Mouse (Mus musculus) heart, embryonic 11.5 days (tissue): ENCODE data around the gene Wbp4. TPM values are rescaled to one million over a fixed set of nuclear protein-coding genes. Genes with fewer than 3 reads are reported as not detected.
"Not testable (repeated sequence)": the region's sequence is repeated elsewhere in the genome, so short reads cannot be mapped to it uniquely, and the experiment has no call there.

Experiments
- ATAC-seq: fragments of 200-750 bp; cut with Nextera tagmentation; replicated peaks from 2 replicates; pipeline ENCODE4 v1.8.0; 2017; ENCODE audit warnings: moderate library complexity; ENCODE audit not compliant: insufficient number of reproducible peaks, low FRiP score, low TSS enrichment
- H3K27ac ChIP-seq: fragments of 300-500 bp; sonication (generic); 2 replicates; pipeline ENCODE4 v1.5.1; 2014; ENCODE audit warnings: mild to moderate bottlenecking, low read depth, low read length
- H3K27me3 ChIP-seq: fragments of 300-500 bp; sonication (generic); 2 replicates; pipeline ENCODE4 v1.6.1; 2014; ENCODE audit warnings: mild to moderate bottlenecking, low read length, mixed read lengths; ENCODE audit not compliant: control insufficient read depth, insufficient read depth
- H3K36me3 ChIP-seq: fragments of 300-500 bp; sonication (generic); 2 replicates; pipeline ENCODE4 v1.6.1; 2014; ENCODE audit warnings: mild to moderate bottlenecking, low read length, moderate library complexity, mixed read lengths; ENCODE audit not compliant: control insufficient read depth, insufficient read depth
- H3K4me1 ChIP-seq: fragments of 300-500 bp; sonication (generic); 2 replicates; pipeline ENCODE4 v1.6.1; 2014; ENCODE audit warnings: low read length; ENCODE audit not compliant: control insufficient read depth, insufficient read depth
- H3K4me2 ChIP-seq: fragments of 300-500 bp; sonication (generic); 2 replicates; pipeline ENCODE4 v1.6.1; 2014; ENCODE audit warnings: mild to moderate bottlenecking, moderate library complexity
- H3K4me3 ChIP-seq: fragments of 300-500 bp; sonication (generic); 2 replicates; pipeline ENCODE4 v1.5.1; 2014; ENCODE audit warnings: low read depth, low read length
- H3K9ac ChIP-seq: fragments of 300-500 bp; sonication (generic); 2 replicates; pipeline ENCODE4 v1.6.1; 2014; ENCODE audit warnings: mild to moderate bottlenecking, low read depth, low read length, moderate library complexity
- H3K9me3 ChIP-seq: fragments of 300-500 bp; sonication (generic); replicated peaks from 2 replicates; pipeline ENCODE4 v1.6.1; 2016; ENCODE audit warnings: low read length; ENCODE audit not compliant: control insufficient read depth
- WGBS: fragments of 180-500 bp; shearing (Covaris S2); extraction: QIAGEN DNeasy Blood & Tissue Kit; methylation state at CpG from one replicate; pipeline ENCODE4 v1.1.7; 2014; ENCODE audit not compliant: insufficient replicate concordance; 5-methylcytosine and 5-hydroxymethylcytosine counted together
- polyA plus RNA-seq: library from polyadenylated mRNA; unstranded; fragments of >200 nt; fragmentation: Nextera tagmentation; extraction: Ambion mirVana; gene quantifications from 2 replicates; pipeline ENCODE4 v1.2.1, GENCODE M21; 2014

The Wbp4 gene
- polyA plus RNA-seq, 1 experiment from 2014 or later = 38.2 TPM

DNA sequence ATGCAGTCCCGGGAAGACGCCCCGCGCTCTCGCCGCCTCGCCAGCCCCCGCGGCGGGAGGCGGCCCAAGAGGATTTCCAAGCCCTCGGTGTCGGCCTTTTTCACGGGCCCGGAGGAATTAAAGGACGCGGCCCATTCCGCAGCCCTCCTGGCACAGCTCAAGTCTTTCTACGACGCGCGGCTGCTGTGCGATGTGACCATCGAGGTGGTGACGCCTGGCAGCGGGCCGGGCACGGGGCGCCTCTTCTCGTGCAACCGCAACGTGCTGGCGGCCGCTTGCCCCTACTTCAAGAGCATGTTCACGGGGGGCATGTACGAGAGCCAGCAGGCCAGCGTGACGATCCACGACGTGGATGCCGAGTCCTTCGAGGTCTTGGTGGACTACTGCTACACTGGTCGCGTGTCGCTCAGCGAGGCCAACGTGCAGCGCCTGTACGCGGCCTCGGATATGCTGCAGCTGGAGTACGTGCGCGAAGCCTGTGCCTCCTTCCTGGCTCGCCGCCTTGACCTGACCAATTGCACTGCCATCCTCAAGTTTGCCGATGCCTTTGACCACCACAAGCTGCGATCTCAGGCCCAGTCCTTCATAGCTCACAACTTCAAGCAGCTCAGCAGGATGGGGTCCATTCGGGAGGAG lies 54.5 kb downstream of the Wbp4 start:
- Histone ChIP-seq H3K27ac (peak overlapping the region; percentile 90), H3K9ac (peak overlapping the region; percentile 63; the same call in 1 of the 2 replicates), H3K4me2 (peak overlapping the region; percentile 58), H3K4me3 (peak overlapping the region; percentile 46)
- not testable (repeated sequence) for H3K9me3 ChIP-seq, H3K27me3 ChIP-seq, H3K36me3 ChIP-seq, H3K4me1 ChIP-seq
- peak; percentile 39 for ATAC-seq
- WGBS = 56% methylated on average over 3 of the region's 59 CpGs

DNA sequence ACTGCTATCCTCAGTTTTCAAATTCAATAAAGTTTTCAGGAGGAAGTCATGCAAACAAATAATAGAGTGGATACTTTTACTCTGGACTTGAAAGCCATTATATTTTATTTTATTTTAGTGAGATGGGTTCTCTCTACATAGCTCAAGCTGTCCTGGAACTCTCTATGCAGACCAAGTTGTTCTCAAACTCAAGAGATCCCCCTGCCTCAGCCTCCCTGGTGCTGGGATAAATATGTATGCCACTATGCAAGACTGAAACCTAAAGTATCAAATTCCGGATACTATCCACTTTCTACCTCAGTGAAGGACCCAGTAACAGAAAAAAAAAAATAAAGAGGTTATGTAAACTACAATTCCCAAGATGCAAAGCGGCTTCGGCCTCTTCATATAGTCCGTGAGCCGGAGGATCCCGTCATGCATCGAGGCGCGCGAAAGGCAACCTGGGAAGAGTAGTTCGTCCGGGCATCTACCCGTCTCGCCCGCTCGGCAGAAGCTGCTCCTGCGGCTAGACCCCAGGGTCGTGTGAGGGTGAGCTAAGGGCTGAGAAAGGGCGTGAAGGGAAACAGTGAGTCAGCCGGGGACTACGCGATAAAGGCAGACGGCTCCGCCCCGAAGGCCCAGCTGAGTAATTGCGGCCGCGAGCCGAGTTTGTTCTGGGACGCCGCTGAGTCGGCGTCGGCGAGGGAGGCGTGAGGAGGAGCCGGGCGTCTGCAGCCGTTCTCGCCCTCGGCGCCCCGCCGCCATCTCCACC lies 55.2 kb downstream of the Wbp4 start, which contains the start of gene Kbtbd7:
Kbtbd7 (plus strand) TSS at position 533 of the 751 bp plus-strand sequence.
- WGBS = under 1% methylated on average over 38 of the region's 44 CpGs
- ATAC-seq = peak; percentile 98
- H3K4me2 ChIP-seq = peak within 1 kb of the TSS; percentile 58

DNA sequence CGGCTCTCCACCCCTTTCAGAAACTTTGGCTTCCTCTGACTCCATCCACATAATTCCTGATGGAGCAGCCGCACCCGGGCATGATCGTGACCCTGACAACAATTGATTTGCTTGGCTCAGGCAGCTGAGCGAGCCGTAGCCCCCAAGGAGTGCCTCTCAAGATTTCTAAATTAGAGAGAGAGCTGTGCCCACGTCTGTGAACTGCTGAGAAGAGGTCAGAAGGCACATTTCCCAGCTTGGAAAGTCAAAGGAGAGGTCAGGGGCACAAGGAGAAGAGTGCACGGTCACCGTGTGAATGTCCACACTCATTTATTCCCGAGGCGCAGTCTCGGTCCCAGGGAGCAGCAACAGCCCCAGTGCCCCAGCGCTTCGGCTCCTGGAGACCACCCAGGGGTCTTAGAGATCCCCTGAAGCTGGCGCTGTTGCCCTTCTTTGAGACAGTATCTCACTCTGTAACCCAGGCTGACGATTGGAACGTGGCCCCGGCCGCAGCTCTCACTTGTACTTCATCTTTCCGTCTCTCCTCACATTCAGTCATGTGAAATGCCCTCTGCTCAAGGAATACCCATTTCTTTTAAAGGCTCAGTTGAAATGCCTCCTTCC lies 61.1 kb downstream of the Wbp4 start:
- no peaks in the 10 kb centered on the region for H3K36me3 ChIP-seq
- no peaks in the 10 kb centered on the region for H3K27me3 ChIP-seq
- no peak overlapping the region for H3K4me3 ChIP-seq
- H3K4me1 ChIP-seq = no peaks in the 10 kb centered on the region
- ATAC-seq = no peak
- H3K27ac ChIP-seq = no peak overlapping the region
- H3K9me3 ChIP-seq = no peaks in the 10 kb centered on the region
- WGBS = 67% methylated on average over 20 of the region's 20 CpGs
- no peak overlapping the region for H3K4me2 ChIP-seq
- H3K9ac ChIP-seq = no peak overlapping the region

More for the DNA sequence above, 55.2 kb downstream of the Wbp4 start, which contains the start of gene Kbtbd7:
- H3K4me1 ChIP-seq = no peaks in the 10 kb centered on the region
- H3K36me3 ChIP-seq = no peaks in the 10 kb centered on the region
- no peaks in the 10 kb centered on the region for H3K27me3 ChIP-seq
- peak within 1 kb of the TSS; percentile 46 for H3K4me3 ChIP-seq
- peak within 1 kb of the TSS; percentile 63; the same call in 1 of the 2 replicates for H3K9ac ChIP-seq
- H3K9me3 ChIP-seq = no peaks in the 10 kb centered on the region
- H3K27ac ChIP-seq = peak within 1 kb of the TSS; percentile 90

DNA sequence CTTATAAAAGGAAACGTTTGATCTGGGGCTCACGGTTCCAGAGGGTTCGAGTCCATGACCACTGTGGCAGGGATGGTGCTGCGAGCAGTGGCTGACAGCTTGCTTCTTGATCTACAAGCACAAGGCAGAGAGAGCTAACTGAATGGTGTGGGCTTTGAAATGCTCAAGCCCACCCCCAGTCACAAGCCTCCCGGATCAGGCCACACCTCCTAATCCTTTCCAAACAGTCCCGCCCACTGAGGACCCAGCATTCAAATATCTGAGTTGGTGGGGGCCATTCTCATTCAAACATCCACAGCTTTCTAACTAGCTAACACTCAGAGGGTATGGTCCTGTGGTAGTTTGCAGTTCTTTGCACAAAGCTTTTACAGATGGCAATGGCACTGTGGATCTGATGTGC lies 68.2 kb downstream of the Wbp4 start:
- Histone ChIP-seq H3K4me2 (no peak overlapping the region), H3K27ac (no peak overlapping the region), H3K9ac (no peak overlapping the region), H3K4me1 (no peaks in the 10 kb centered on the region), H3K9me3 (no peaks in the 10 kb centered on the region), H3K27me3 (no peaks in the 10 kb centered on the region), H3K4me3 (no peak overlapping the region), H3K36me3 (peaks cover 4% of the 10 kb centered on the region; the same call in 1 of the 2 replicates)
- no peak for ATAC-seq
- whole genome bisulfite sequencing = 82% methylated on average over 6 of the region's 6 CpGs

DNA sequence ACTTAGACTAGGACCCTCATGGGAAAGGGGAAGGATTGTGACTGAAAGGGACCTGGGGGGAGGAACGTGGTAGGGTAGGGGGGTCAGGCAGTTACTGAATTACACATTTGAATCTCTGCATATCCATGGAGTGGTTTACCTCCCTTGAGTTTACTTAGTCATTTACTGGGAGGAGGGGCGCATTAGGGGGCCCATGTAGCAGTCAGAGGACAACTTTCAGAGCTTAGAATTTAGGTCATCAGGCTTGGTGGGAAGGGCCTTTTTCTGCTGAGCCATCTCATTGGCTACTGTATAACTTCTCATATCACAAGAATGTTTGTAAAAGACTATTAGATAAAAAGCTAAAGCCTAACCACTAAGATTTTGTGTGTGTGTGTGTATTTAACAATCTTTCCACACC lies 70.7 kb downstream of the Wbp4 start:
- 64% methylated on average over 2 of the region's 2 CpGs for WGBS
- H3K4me1 ChIP-seq = no peaks in the 10 kb centered on the region
- H3K36me3 ChIP-seq = peaks cover 4% of the 10 kb centered on the region; the same call in 1 of the 2 replicates
- H3K4me3 ChIP-seq = no peak overlapping the region
- no peaks in the 10 kb centered on the region for H3K27me3 ChIP-seq
- no peak overlapping the region for H3K9ac ChIP-seq
- H3K4me2 ChIP-seq = no peak overlapping the region
- no peaks in the 10 kb centered on the region for H3K9me3 ChIP-seq
- no peak overlapping the region for H3K27ac ChIP-seq
- no peak for ATAC-seq

Other genes starting within 250 kb of the Wbp4 start
- not detected in 2 replicates for gene Zfp957, start 234.2 kb downstream of the Wbp4 start, polyA plus RNA-seq
- gene Rgcc, start 179.9 kb downstream of the Wbp4 start, polyA plus RNA-seq = 17.5 and 26.3 TPM in 2 replicates
- gene Naa16, start 90.7 kb downstream of the Wbp4 start, polyA plus RNA-seq = 22.7 and 27.8 TPM in 2 replicates
- 9.7 and 13.2 TPM in 2 replicates for gene Mtrf1, start 83.7 kb downstream of the Wbp4 start, polyA plus RNA-seq
- 9.1 and 11.1 TPM in 2 replicates for gene Kbtbd7, start 55.0 kb downstream of the Wbp4 start, polyA plus RNA-seq
- gene Kbtbd6, start 29.7 kb downstream of the Wbp4 start, polyA plus RNA-seq = 2.5 and 3.2 TPM in 2 replicates
- 8.3 and 8.6 TPM in 2 replicates for gene Elf1, start 326 bp downstream of the Wbp4 start, polyA plus RNA-seq
- 118 and 119 TPM in 2 replicates for gene Sugt1, start 106.2 kb upstream of the Wbp4 start, polyA plus RNA-seq
- gene Cnmd, start 180.7 kb upstream of the Wbp4 start, polyA plus RNA-seq = 0.30 and 1.2 TPM in 2 replicates